Mouse (Mus musculus) megakaryocyte, embryonic 14.5 days (primary cell): ENCODE results near the gene Polr1a. TPM values are rescaled to one million over a fixed set of nuclear protein-coding genes. Genes with fewer than 3 reads are reported as not detected.

ENCODE experiments used
- H3K27me3 ChIP-seq: replicated peaks from 2 replicates; pipeline ENCODE3; 2012; ENCODE audit warnings: inconsistent platforms
- H3K36me3 ChIP-seq: replicated peaks from 2 replicates; pipeline ENCODE3; 2012; ENCODE audit warnings: low read length, inconsistent platforms, mixed read lengths
- H3K4me1 ChIP-seq: 2 replicates; pipeline ENCODE4 v1.6.1; 2012; ENCODE audit warnings: inconsistent platforms
- H3K4me3 ChIP-seq: replicated peaks from 2 replicates; pipeline ENCODE3; 2012; ENCODE audit warnings: moderate library complexity, mild to moderate bottlenecking, inconsistent platforms
- H3K9me3 ChIP-seq: 2 replicates; pipeline ENCODE4 v1.6.1; 2012; ENCODE audit warnings: inconsistent platforms
- FLI1 ChIP-seq: IDR thresholded peaks from 2 replicates; pipeline ENCODE4 v1.6.1; 2012; ENCODE audit warnings: low read length, inconsistent platforms, mixed read lengths
- GATA1 ChIP-seq: IDR thresholded peaks from 3 replicates; pipeline ENCODE4 v1.6.1; 2012; ENCODE audit warnings: mixed read lengths, low read length, inconsistent platforms, borderline replicate concordance
- polyA plus RNA-seq: library from polyadenylated mRNA; stranded (reverse); fragments of >175 nt; gene quantifications from 2 replicates; pipeline ENCODE4 v1.2.3, GENCODE M21; 2012; ENCODE audit warnings: low replicate concordance; ENCODE audit not compliant: insufficient read depth

Polr1a gene
- polyA plus RNA-seq, 1 experiment, result 4.9 TPM

- TF ChIP-seq GATA1 (no peak), FLI1 (no peak)
- Histone ChIP-seq H3K4me3 (no peak overlapping the region), H3K4me1 (peaks cover 45% of the 10 kb centered on the region), H3K27me3 (no peaks in the 10 kb centered on the region), H3K9me3 (peaks cover 12% of the 10 kb centered on the region), H3K36me3 (peaks cover 97% of the 10 kb centered on the region)
Observed at GRCm38 (mm10) chr6:71969459-71969858, 60.6 kb downstream of the Polr1a start.

DNA sequence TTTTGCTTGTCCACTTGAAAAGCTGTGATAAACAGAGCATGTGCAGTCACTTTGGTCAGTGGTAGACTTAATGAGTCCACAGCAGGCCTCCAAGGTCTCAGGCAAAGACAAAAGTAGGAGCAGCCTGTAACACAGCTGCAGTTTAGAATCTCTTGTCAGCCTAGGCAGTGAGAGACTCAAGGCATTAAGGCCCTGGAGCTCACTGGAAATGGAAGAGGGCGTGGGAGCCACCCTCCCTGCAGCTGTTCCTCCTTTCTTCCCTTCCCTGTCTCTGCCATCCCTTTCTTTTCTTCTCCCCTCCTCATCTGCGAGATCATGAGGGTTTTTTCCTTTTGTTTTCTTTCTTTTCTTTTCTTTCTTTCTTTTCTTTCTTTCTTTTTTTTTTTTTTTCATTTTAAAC, 61.3 kb downstream of the Polr1a start:
- Histone ChIP-seq H3K4me1 (peaks cover 42% of the 10 kb centered on the region), H3K27me3 (no peaks in the 10 kb centered on the region), H3K4me3 (no peak overlapping the region), H3K9me3 (peaks cover 12% of the 10 kb centered on the region), H3K36me3 (peaks cover 97% of the 10 kb centered on the region)
- no peak for TF ChIP-seq GATA1
- no peak for TF ChIP-seq FLI1

GRCm38 (mm10) chr6:71976592-71976991, 67.7 kb downstream of the Polr1a start:
- Histone ChIP-seq H3K4me3 (no peak overlapping the region), H3K36me3 (peaks cover 88% of the 10 kb centered on the region), H3K4me1 (peaks cover 32% of the 10 kb centered on the region), H3K27me3 (no peaks in the 10 kb centered on the region), H3K9me3 (no peaks in the 10 kb centered on the region)
- TF ChIP-seq FLI1 (no peak), GATA1 (no peak)

GRCm38 (mm10) chr6:71980165-71980564, 71.3 kb downstream of the Polr1a start:
- peaks cover 53% of the 10 kb centered on the region for H3K36me3 ChIP-seq

GRCm38 (mm10) chr6:71980587-71980986, 71.7 kb downstream of the Polr1a start:
- H3K4me1 ChIP-seq, result peaks cover 53% of the 10 kb centered on the region
- H3K9me3 ChIP-seq, result no peaks in the 10 kb centered on the region
- no peaks in the 10 kb centered on the region for H3K27me3 ChIP-seq
- H3K4me3 ChIP-seq, result no peak overlapping the region
- peaks cover 48% of the 10 kb centered on the region for H3K36me3 ChIP-seq
- TF ChIP-seq FLI1 (no peak), GATA1 (no peak)

More at GRCm38 (mm10) chr6:71980165-71980564, 71.3 kb downstream of the Polr1a start:
- TF ChIP-seq GATA1 (no peak), FLI1 (no peak)
- no peaks in the 10 kb centered on the region for H3K27me3 ChIP-seq
- H3K4me1 ChIP-seq, result peaks cover 53% of the 10 kb centered on the region
- H3K4me3 ChIP-seq, result no peak overlapping the region
- H3K9me3 ChIP-seq, result no peaks in the 10 kb centered on the region

DNA sequence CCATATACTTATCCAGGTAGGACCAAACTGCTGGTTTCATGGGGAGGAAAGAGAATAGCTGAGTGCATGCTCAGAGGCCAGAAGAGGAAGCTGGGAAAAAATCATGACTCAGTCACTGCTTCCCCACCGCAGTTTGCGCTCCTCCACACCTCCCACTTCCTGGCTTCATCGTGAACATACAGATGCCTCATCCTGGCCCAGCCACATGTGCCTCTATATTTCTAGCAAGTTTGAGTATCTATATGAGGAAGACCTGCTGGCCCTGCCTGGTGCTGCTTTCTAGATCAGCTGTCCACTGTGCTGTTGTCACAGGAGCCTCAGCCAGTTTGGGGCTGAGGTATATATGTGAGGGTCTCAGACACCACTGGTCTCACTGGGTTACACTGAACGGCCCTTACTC, 72.6 kb downstream of the Polr1a start:
- H3K27me3 ChIP-seq, result no peaks in the 10 kb centered on the region
- peaks cover 40% of the 10 kb centered on the region for H3K36me3 ChIP-seq
- peaks cover 58% of the 10 kb centered on the region for H3K4me1 ChIP-seq
- no peaks in the 10 kb centered on the region for H3K9me3 ChIP-seq
- no peak for TF ChIP-seq FLI1
- no peak for TF ChIP-seq GATA1
- H3K4me3 ChIP-seq, result no peak overlapping the region

DNA sequence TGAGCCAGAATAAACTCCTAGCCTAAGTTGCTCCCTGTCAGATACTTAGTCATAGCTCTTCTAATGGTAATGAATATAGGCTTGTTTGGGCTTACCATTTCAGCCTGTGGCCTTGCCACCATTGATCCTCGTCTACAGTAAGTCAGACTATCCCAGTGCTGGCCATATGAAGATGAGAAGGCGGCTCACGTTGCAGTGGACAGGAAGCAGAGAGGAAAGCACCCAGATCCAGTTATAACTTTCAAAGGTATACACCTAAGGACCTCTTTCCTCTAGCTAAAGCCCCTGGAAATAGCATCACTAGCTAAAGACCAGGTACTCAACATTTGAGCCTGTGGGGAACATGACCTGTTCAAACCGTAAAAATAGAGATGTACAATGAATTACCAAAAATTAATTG, 77.1 kb downstream of the Polr1a start:
- no peak for TF ChIP-seq GATA1
- TF ChIP-seq FLI1, result no peak
- no peaks in the 10 kb centered on the region for H3K36me3 ChIP-seq
- no peak overlapping the region for H3K4me3 ChIP-seq
- H3K9me3 ChIP-seq, result no peaks in the 10 kb centered on the region
- H3K27me3 ChIP-seq, result peaks cover 17% of the 10 kb centered on the region
- peaks cover 67% of the 10 kb centered on the region for H3K4me1 ChIP-seq

DNA sequence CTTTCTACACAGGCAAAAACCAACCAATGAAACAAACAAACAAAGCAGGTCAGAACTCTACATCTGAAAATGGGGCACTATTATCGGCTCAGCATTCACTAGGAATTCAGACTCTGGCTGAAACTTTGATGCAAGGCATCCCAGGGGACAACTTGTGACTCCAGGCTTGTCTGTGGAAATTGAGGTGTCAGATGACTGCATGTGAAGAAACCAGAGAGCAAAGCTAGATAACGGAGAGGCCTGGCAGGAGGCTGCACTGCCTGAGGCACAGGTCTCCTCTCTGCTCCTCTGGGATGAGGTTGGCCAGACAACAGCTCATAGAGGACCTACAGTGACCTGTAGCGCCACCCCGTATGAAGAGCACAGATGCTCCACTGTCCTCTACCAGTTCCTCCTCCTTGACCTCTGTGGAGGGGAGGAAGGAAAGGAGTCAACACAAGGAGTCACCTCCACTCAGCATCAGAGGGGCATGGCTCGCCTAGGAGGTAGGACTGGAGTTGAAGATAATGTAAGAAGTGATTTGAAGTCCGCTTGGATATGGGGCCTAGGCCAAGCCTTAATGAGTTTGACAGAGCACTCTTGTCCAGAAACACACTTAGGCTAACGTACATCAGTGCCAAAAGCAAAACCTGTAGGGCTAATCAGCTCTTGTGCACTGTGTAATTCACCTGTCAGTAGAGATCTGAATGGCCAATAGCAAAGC, 78.8 kb downstream of the Polr1a start:
- no peaks in the 10 kb centered on the region for H3K9me3 ChIP-seq
- no peaks in the 10 kb centered on the region for H3K36me3 ChIP-seq
- H3K27me3 ChIP-seq, result peaks cover 34% of the 10 kb centered on the region
- no peak overlapping the region for H3K4me3 ChIP-seq
- TF ChIP-seq FLI1, result no peak
- no peak for TF ChIP-seq GATA1
- peaks cover 70% of the 10 kb centered on the region for H3K4me1 ChIP-seq

GRCm38 (mm10) chr6:71989647-71990351, 80.9 kb downstream of the Polr1a start:
- H3K4me1 ChIP-seq, result peaks cover 56% of the 10 kb centered on the region
- no peaks in the 10 kb centered on the region for H3K9me3 ChIP-seq
- peaks cover 52% of the 10 kb centered on the region for H3K27me3 ChIP-seq
- no peaks in the 10 kb centered on the region for H3K36me3 ChIP-seq
- H3K4me3 ChIP-seq, result no peak overlapping the region
- TF ChIP-seq GATA1 (no peak), FLI1 (no peak)

DNA sequence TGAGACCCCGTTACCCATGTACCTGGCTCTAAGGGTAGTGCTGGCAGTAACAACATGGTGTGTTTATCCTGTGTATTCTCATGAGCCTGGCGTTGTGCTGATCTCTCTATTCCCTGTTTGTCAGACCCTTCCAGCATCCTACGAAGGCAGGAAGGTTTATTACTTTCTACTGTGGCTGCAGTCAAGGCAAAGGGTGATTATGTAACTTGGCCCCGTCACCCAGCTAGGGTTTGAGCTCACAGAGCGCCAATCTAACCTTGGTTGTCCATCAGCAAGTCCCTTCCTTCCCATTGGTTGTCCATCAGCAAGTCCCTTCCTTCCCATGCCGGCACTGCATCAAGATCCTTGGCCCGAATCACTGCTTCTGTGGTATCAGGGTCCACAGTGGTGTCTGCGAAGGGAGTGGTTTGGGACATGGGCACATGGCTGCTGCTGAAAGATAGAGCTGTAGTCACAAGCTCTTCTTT, 81.6 kb downstream of the Polr1a start:
- Histone ChIP-seq H3K36me3 (no peaks in the 10 kb centered on the region), H3K9me3 (no peaks in the 10 kb centered on the region), H3K4me1 (peaks cover 54% of the 10 kb centered on the region), H3K27me3 (peaks cover 52% of the 10 kb centered on the region), H3K4me3 (no peak overlapping the region)
- TF ChIP-seq FLI1, result no peak
- no peak for TF ChIP-seq GATA1
